Mouse (Mus musculus): Measurements from ENCODE around the gene Ifitm2.

DNA sequence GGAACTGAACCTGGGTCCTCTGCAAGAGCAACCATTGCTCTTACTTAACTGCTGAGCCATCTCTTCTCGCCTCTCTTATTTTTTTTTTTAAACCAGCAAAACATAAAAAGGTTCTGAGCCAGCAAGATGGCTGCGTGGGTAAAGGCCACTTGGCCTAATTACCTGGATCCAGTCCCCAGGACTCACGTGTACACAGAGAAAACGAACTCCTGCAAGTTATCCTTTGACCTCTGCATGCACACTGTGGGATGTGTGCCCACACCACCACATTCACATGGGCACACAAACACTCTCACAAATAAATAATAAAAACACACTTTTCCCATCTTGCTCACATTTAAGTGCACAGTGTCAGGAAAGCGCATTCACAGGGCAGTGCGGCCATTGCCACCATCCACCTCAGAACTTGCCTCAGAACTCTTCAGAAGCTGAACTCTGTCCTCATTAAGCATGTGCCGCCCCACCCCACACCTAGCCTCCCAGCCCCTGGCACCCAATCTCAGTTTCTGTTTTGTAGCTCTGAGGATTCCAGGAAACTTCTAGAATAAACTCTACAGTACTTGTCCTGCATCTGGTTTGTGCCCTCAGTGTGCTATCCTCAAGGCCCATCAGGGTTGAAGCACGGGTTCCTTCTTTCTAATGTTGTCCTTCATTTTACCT lies 41.6 kb downstream of the Ifitm2 start:
- TF ChIP-seq TCF12 (IDR thresholded peaks at IDR 0.05; ENCODE audit: insufficient read depth, poor library complexity, severe bottlenecking) (no peak), MAX (IDR thresholded peaks at IDR 0.05; ENCODE audit: low read depth) (no peak), POLR2AphosphoS2 (IDR thresholded peaks at IDR 0.05; ENCODE audit: insufficient read length, low read depth) (no peak), USF1 (IDR thresholded peaks at IDR 0.05; ENCODE audit: low read depth) (no peak), POLR2A (IDR thresholded peaks at IDR 0.05; ENCODE audit: insufficient read length, low read depth) (no peak)
